Mouse (Mus musculus): ENCODE data around the gene Dnaja2. TPM values are rescaled to one million over a fixed set of nuclear protein-coding genes. Genes with fewer than 3 reads are reported as not detected.

The Dnaja2 gene
- total RNA-seq, 1 experiment: 158 TPM

- TF ChIP-seq ZC3H11A (IDR thresholded peaks at IDR 0.05; ENCODE audit: borderline replicate concordance, low read depth, low read length): 0 out of 2 replicates have a peak, but pooled peaks have one; percentile 72
- TF ChIP-seq CHD2 (IDR thresholded peaks at IDR 0.05; ENCODE audit: low read depth, low read length): no peak
- no peak overlapping the region for H3K27ac ChIP-seq (ENCODE audit: insufficient read depth, low read depth, low read length, poor library complexity, severe bottlenecking)
- no peak overlapping the region for H3K4me3 ChIP-seq (ENCODE audit: insufficient read depth in 1 of 2, low read depth in 1 of 2, low read length in 2 of 2, poor library complexity in 1 of 2, severe bottlenecking in 1 of 2)
- H3K36me3 ChIP-seq (ENCODE audit: control insufficient read depth, insufficient read depth, low read length, poor library complexity, severe bottlenecking): peaks cover 29% of the 10 kb centered on the region; the same call in 1 of the 2 replicates
- no peak overlapping the region for H3K9ac ChIP-seq (ENCODE audit: insufficient read depth, low read depth, low read length, poor library complexity, severe bottlenecking)
- H3K9me3 ChIP-seq (ENCODE audit: control insufficient read depth, insufficient read depth, low read depth, low read length): no peaks in the 10 kb centered on the region
- DNase-seq (ENCODE audit: low read depth, low spot score): peak; percentile 58
- peaks cover 1 to 6% of the 10 kb centered on the region in 2 experiments; a peak in 1 of 4 replicates for H3K4me1 ChIP-seq (ENCODE audit: control insufficient read depth in 2 of 2, insufficient read depth in 2 of 2, low read length in 2 of 2, poor library complexity in 1 of 2)
- in situ Hi-C loops (cut with MboI; ENCODE audit: low sequenced_read_pairs in 2 of 2, unreplicated experiment in 2 of 2): no loop called here
Measured at GRCm38 (mm10) chr8:85526105-85526504, 29.0 kb downstream of the Dnaja2 start.

GRCm38 (mm10) chr8:85524086-85524485, 31.1 kb downstream of the Dnaja2 start:
- in situ Hi-C loops (cut with MboI; ENCODE audit: low sequenced_read_pairs in 2 of 2, unreplicated experiment in 2 of 2): no loop called here
- H3K9me3 ChIP-seq (ENCODE audit: control insufficient read depth, insufficient read depth, low read depth, low read length): no peaks in the 10 kb centered on the region
- no peak for TF ChIP-seq ZC3H11A (IDR thresholded peaks at IDR 0.05; ENCODE audit: borderline replicate concordance, low read depth, low read length)
- no peak for TF ChIP-seq CHD2 (IDR thresholded peaks at IDR 0.05; ENCODE audit: low read depth, low read length)
- no peak for TF ChIP-seq HCFC1 (IDR thresholded peaks at IDR 0.05; ENCODE audit: borderline replicate concordance, insufficient read depth, low read length)
- no peak for TF ChIP-seq MAFK (IDR thresholded peaks at IDR 0.05; ENCODE audit: insufficient read depth, low read depth, low read length)
- TF ChIP-seq ZNF384 (IDR thresholded peaks at IDR 0.05; ENCODE audit: low read depth, low read length): no peak
- DNase-seq (ENCODE audit: low read depth, low spot score): no peak
- peaks cover 1 to 9% of the 10 kb centered on the region in 2 experiments; a peak in 2 of 4 replicates for H3K4me1 ChIP-seq (ENCODE audit: control insufficient read depth in 2 of 2, insufficient read depth in 2 of 2, low read length in 2 of 2, poor library complexity in 1 of 2)
- no peak overlapping the region for H3K4me3 ChIP-seq (ENCODE audit: insufficient read depth in 1 of 2, low read depth in 1 of 2, low read length in 2 of 2, poor library complexity in 1 of 2, severe bottlenecking in 1 of 2)
- H3K27ac ChIP-seq (ENCODE audit: insufficient read depth, low read depth, low read length, poor library complexity, severe bottlenecking): no peak overlapping the region
- no peak overlapping the region for H3K9ac ChIP-seq (ENCODE audit: insufficient read depth, low read depth, low read length, poor library complexity, severe bottlenecking)
- H3K36me3 ChIP-seq (ENCODE audit: control insufficient read depth, insufficient read depth, low read length, poor library complexity, severe bottlenecking): peaks cover 40% of the 10 kb centered on the region; the same call in 1 of the 2 replicates

GRCm38 (mm10) chr8:85521332-85521731, 33.8 kb downstream of the Dnaja2 start:
- TF ChIP-seq CHD2 (IDR thresholded peaks at IDR 0.05; ENCODE audit: low read depth, low read length) (no peak), ZC3H11A (IDR thresholded peaks at IDR 0.05; ENCODE audit: borderline replicate concordance, low read depth, low read length) (no peak), MAFK (IDR thresholded peaks at IDR 0.05; ENCODE audit: insufficient read depth, low read depth, low read length) (no peak), ZNF384 (IDR thresholded peaks at IDR 0.05; ENCODE audit: low read depth, low read length) (no peak), HCFC1 (IDR thresholded peaks at IDR 0.05; ENCODE audit: borderline replicate concordance, insufficient read depth, low read length) (no peak)
- H3K4me1 ChIP-seq (ENCODE audit: control insufficient read depth in 2 of 2, insufficient read depth in 2 of 2, low read length in 2 of 2, poor library complexity in 1 of 2): peaks cover 2 to 5% of the 10 kb centered on the region in 2 experiments; a peak in 2 of 4 replicates
- no peaks in the 10 kb centered on the region for H3K9me3 ChIP-seq (ENCODE audit: control insufficient read depth, insufficient read depth, low read depth, low read length)
- H3K36me3 ChIP-seq (ENCODE audit: control insufficient read depth, insufficient read depth, low read length, poor library complexity, severe bottlenecking): peaks cover 50% of the 10 kb centered on the region; the same call in 1 of the 2 replicates
- H3K4me3 ChIP-seq (ENCODE audit: insufficient read depth in 1 of 2, low read depth in 1 of 2, low read length in 2 of 2, poor library complexity in 1 of 2, severe bottlenecking in 1 of 2): no peak overlapping the region
- H3K9ac ChIP-seq (ENCODE audit: insufficient read depth, low read depth, low read length, poor library complexity, severe bottlenecking): no peak overlapping the region
- no peak overlapping the region for H3K27ac ChIP-seq (ENCODE audit: insufficient read depth, low read depth, low read length, poor library complexity, severe bottlenecking)
- no peak for DNase-seq (ENCODE audit: low read depth, low spot score)
- in situ Hi-C loops (cut with MboI; ENCODE audit: low sequenced_read_pairs in 2 of 2, unreplicated experiment in 2 of 2): no loop called here

GRCm38 (mm10) chr8:85520586-85520985, 34.6 kb downstream of the Dnaja2 start:
- H3K9me3 ChIP-seq (ENCODE audit: control insufficient read depth, insufficient read depth, low read depth, low read length): no peaks in the 10 kb centered on the region
- no peak overlapping the region for H3K27ac ChIP-seq (ENCODE audit: insufficient read depth, low read depth, low read length, poor library complexity, severe bottlenecking)
- H3K4me1 ChIP-seq (ENCODE audit: control insufficient read depth in 2 of 2, insufficient read depth in 2 of 2, low read length in 2 of 2, poor library complexity in 1 of 2): peaks cover 2 to 5% of the 10 kb centered on the region in 2 experiments; a peak in 2 of 4 replicates
- in situ Hi-C loops (cut with MboI; ENCODE audit: low sequenced_read_pairs in 2 of 2, unreplicated experiment in 2 of 2): no loop called here
- H3K36me3 ChIP-seq (ENCODE audit: control insufficient read depth, insufficient read depth, low read length, poor library complexity, severe bottlenecking): peaks cover 52% of the 10 kb centered on the region; the same call in 1 of the 2 replicates
- H3K4me3 ChIP-seq (ENCODE audit: insufficient read depth in 1 of 2, low read depth in 1 of 2, low read length in 2 of 2, poor library complexity in 1 of 2, severe bottlenecking in 1 of 2): no peak overlapping the region
- H3K9ac ChIP-seq (ENCODE audit: insufficient read depth, low read depth, low read length, poor library complexity, severe bottlenecking): no peak overlapping the region
- no peak for TF ChIP-seq MAFK (IDR thresholded peaks at IDR 0.05; ENCODE audit: insufficient read depth, low read depth, low read length)
- no peak for TF ChIP-seq ZNF384 (IDR thresholded peaks at IDR 0.05; ENCODE audit: low read depth, low read length)
- TF ChIP-seq CHD2 (IDR thresholded peaks at IDR 0.05; ENCODE audit: low read depth, low read length): no peak
- TF ChIP-seq HCFC1 (IDR thresholded peaks at IDR 0.05; ENCODE audit: borderline replicate concordance, insufficient read depth, low read length): no peak
- TF ChIP-seq ZC3H11A (IDR thresholded peaks at IDR 0.05; ENCODE audit: borderline replicate concordance, low read depth, low read length): no peak
- DNase-seq (ENCODE audit: low read depth, low spot score): no peak

GRCm38 (mm10) chr8:85517956-85518355, 37.2 kb downstream of the Dnaja2 start:
- peaks cover 2 to 4% of the 10 kb centered on the region in 2 experiments; a peak in 2 of 4 replicates for H3K4me1 ChIP-seq (ENCODE audit: control insufficient read depth in 2 of 2, insufficient read depth in 2 of 2, low read length in 2 of 2, poor library complexity in 1 of 2)
- TF ChIP-seq MAFK (IDR thresholded peaks at IDR 0.05; ENCODE audit: insufficient read depth, low read depth, low read length): no peak
- H3K36me3 ChIP-seq (ENCODE audit: control insufficient read depth, insufficient read depth, low read length, poor library complexity, severe bottlenecking): peaks cover 50% of the 10 kb centered on the region; the same call in 1 of the 2 replicates
- no peak overlapping the region for H3K27ac ChIP-seq (ENCODE audit: insufficient read depth, low read depth, low read length, poor library complexity, severe bottlenecking)
- H3K4me3 ChIP-seq (ENCODE audit: insufficient read depth in 1 of 2, low read depth in 1 of 2, low read length in 2 of 2, poor library complexity in 1 of 2, severe bottlenecking in 1 of 2): no peak overlapping the region
- no peak overlapping the region for H3K9ac ChIP-seq (ENCODE audit: insufficient read depth, low read depth, low read length, poor library complexity, severe bottlenecking)
- in situ Hi-C loops (cut with MboI; ENCODE audit: low sequenced_read_pairs in 2 of 2, unreplicated experiment in 2 of 2): no loop called here
- DNase-seq (ENCODE audit: low read depth, low spot score): no peak
- no peaks in the 10 kb centered on the region for H3K9me3 ChIP-seq (ENCODE audit: control insufficient read depth, insufficient read depth, low read depth, low read length)

Measured in ES-E14 (cell line).